In the genomic region with DNA sequence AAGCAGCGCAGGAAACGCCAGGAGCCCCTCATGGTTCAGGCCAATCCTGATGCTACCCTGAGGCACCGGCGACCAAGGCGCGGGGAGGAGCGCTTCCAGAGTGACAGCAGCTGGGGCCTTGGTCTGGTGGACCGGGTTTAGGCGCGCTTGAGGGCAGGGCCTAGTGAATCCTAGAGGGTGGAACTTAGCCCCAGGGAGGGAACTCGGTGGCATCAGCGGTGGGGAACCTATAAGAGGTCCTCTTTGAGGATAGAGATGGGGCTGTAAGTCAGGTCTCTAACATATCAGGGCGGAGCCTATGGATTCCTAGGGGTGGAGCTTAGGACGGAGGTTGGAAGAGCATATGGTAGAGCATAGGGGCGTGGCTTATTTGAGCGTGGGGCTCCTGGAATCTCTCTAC, we compare ENCODE assay signal across 10 mouse cellular contexts. TPM values are rescaled to one million over a fixed set of nuclear protein-coding genes. Genes with fewer than 3 reads are reported as not detected.
DNase-seq lines count a peak whose midpoint lies in the region; ATAC-seq lines count a peak whose summit lies in the region.
"Had no signal": no experiment of that assay in that cellular context is flagged by ENCODE, and none has a peak within 500 bp of the region (broad histone marks: within the 10 kb centered on the region; RNA-seq: fewer than 3 reads in every experiment).

No protein-coding gene starts in this region.

- H3K9ac ChIP-seq in kidney, embryonic 15.5 days: no peak overlapping the region
- no peak overlapping the region for H3K9ac ChIP-seq in embryonic facial prominence, embryonic 12.5 days
- peak overlapping the region; percentile 65 for H3K9ac ChIP-seq in liver, embryonic 12.5 days

- peak overlapping the region; percentile 41 for H3K4me2 ChIP-seq in kidney, embryonic 15.5 days
- H3K4me2 ChIP-seq in embryonic facial prominence, embryonic 12.5 days (replicated peaks): 0 out of 2 replicates have a peak overlapping the region, but pooled peaks have one; percentile 11
- peak overlapping the region; percentile 66 for H3K4me2 ChIP-seq in liver, embryonic 12.5 days

- 0 out of 2 replicates have a peak overlapping the region, but pooled peaks have one; percentile 6 for H3K4me3 ChIP-seq in kidney, embryonic 15.5 days (replicated peaks)
- H3K4me3 ChIP-seq in embryonic facial prominence, embryonic 12.5 days: no peak overlapping the region
- peak overlapping the region; percentile 30 for H3K4me3 ChIP-seq in liver, embryonic 12.5 days

- no peaks in the 10 kb centered on the region for H3K27me3 ChIP-seq in kidney, embryonic 15.5 days
- no peaks in the 10 kb centered on the region for H3K27me3 ChIP-seq in embryonic facial prominence, embryonic 12.5 days
- H3K27me3 ChIP-seq in liver, embryonic 12.5 days (replicated peaks): no peaks in the 10 kb centered on the region

- ATAC-seq in kidney, embryonic 15.5 days (replicated peaks; ENCODE audit: low FRiP score): peak; percentile 69
- no peak for ATAC-seq in embryonic facial prominence, embryonic 12.5 days (ENCODE audit: insufficient number of reproducible peaks, insufficient read depth, low FRiP score, low TSS enrichment)
- ATAC-seq in liver, embryonic 12.5 days: peak; percentile 85

- no peak for DNase-seq in kidney, adult 9 months
- DNase-seq in R1 (ENCODE audit: low read depth, low spot score): peak; percentile 97
- DNase-seq in spleen, adult 18-20 months: no peak
- no peak for DNase-seq in urinary bladder, postnatal 36 days (ENCODE audit: low spot score in 2 of 2)
- DNase-seq in frontal cortex, adult 2 months (ENCODE audit: extremely low spot score in 1 of 2, low spot score in 1 of 2): no peak
- DNase-seq: cerebellum, adult 8-10 months had no signal

- peak overlapping the region; percentile 48 for H3K27ac ChIP-seq in kidney, embryonic 15.5 days
- H3K27ac ChIP-seq in embryonic facial prominence, embryonic 12.5 days: peak overlapping the region; percentile 57
- peak overlapping the region; percentile 82 for H3K27ac ChIP-seq in liver, embryonic 12.5 days

- WGBS in kidney, embryonic 15.5 days: 18% methylated on average over 16 of the region's 16 CpGs
- 13% methylated on average over 16 of the region's 16 CpGs for WGBS in embryonic facial prominence, embryonic 12.5 days
- WGBS in liver, embryonic 12.5 days (ENCODE audit: insufficient replicate concordance): 10% methylated on average over 16 of the region's 16 CpGs

- no peaks in the 10 kb centered on the region for H3K9me3 ChIP-seq in kidney, embryonic 15.5 days (replicated peaks)
- no peaks in the 10 kb centered on the region for H3K9me3 ChIP-seq in embryonic facial prominence, embryonic 12.5 days
- H3K9me3 ChIP-seq in liver, embryonic 12.5 days (replicated peaks): no peaks in the 10 kb centered on the region
- H3K9me3 ChIP-seq: G1E had no signal

- no peaks in the 10 kb centered on the region for H3K36me3 ChIP-seq in kidney, embryonic 15.5 days
- no peaks in the 10 kb centered on the region for H3K36me3 ChIP-seq in embryonic facial prominence, embryonic 12.5 days
- no peaks in the 10 kb centered on the region for H3K36me3 ChIP-seq in liver, embryonic 12.5 days

- H3K4me1 ChIP-seq in kidney, embryonic 15.5 days: peaks cover 20% of the 10 kb centered on the region
- peaks cover 5% of the 10 kb centered on the region for H3K4me1 ChIP-seq in embryonic facial prominence, embryonic 12.5 days
- peaks cover 63% of the 10 kb centered on the region for H3K4me1 ChIP-seq in liver, embryonic 12.5 days

RNA-seq across cellular contexts. Expression of a gene that starts 5.2 kb away (rescaled TPM):
- polyA plus RNA-seq in kidney, embryonic 15.5 days (2015; fragmentation: Nextera tagmentation; extraction: Ambion mirVana): 221 and 252 TPM in 2 replicates
- 161 and 172 TPM in 2 replicates for polyA plus RNA-seq in embryonic facial prominence, embryonic 12.5 days (2016; fragmentation: Nextera tagmentation; extraction: Ambion mirVana)
- polyA plus RNA-seq in liver, embryonic 12.5 days (2016; fragmentation: Nextera tagmentation; extraction: Ambion mirVana): 140 and 146 TPM in 2 replicates
- 88.5 and 103 TPM in 2 replicates for polyA plus RNA-seq in frontal cortex, adult 2 months (2012; rRNA removed)

RNA-seq across cellular contexts. Expression of a gene that starts 10.6 kb away (rescaled TPM):
- 18.6 and 24.7 TPM in 2 replicates for polyA plus RNA-seq in kidney, embryonic 15.5 days (2015; fragmentation: Nextera tagmentation; extraction: Ambion mirVana)
- polyA plus RNA-seq in embryonic facial prominence, embryonic 12.5 days (2016; fragmentation: Nextera tagmentation; extraction: Ambion mirVana): 24.1 and 25.6 TPM in 2 replicates
- polyA plus RNA-seq in liver, embryonic 12.5 days (2016; fragmentation: Nextera tagmentation; extraction: Ambion mirVana): 157 and 165 TPM in 2 replicates
- 19.9 and 20.3 TPM in 2 replicates for polyA plus RNA-seq in frontal cortex, adult 2 months (2012; rRNA removed)

RNA-seq across cellular contexts. Expression of a gene that starts 10.7 kb away (rescaled TPM):
- polyA plus RNA-seq in kidney, embryonic 15.5 days (2015; fragmentation: Nextera tagmentation; extraction: Ambion mirVana): 4.5 and 5.1 TPM in 2 replicates
- polyA plus RNA-seq in embryonic facial prominence, embryonic 12.5 days (2016; fragmentation: Nextera tagmentation; extraction: Ambion mirVana): 3.0 and 3.2 TPM in 2 replicates
- polyA plus RNA-seq in liver, embryonic 12.5 days (2016; fragmentation: Nextera tagmentation; extraction: Ambion mirVana): 0.80 and 0.87 TPM in 2 replicates
- 5.4 and 8.5 TPM in 2 replicates for polyA plus RNA-seq in frontal cortex, adult 2 months (2012; rRNA removed)

RNA-seq across cellular contexts. Expression of a gene that starts 26.8 kb away (rescaled TPM):
- 3.3 and 3.5 TPM in 2 replicates for polyA plus RNA-seq in kidney, embryonic 15.5 days (2015; fragmentation: Nextera tagmentation; extraction: Ambion mirVana)
- 3.0 and 3.7 TPM in 2 replicates for polyA plus RNA-seq in embryonic facial prominence, embryonic 12.5 days (2016; fragmentation: Nextera tagmentation; extraction: Ambion mirVana)
- polyA plus RNA-seq in liver, embryonic 12.5 days (2016; fragmentation: Nextera tagmentation; extraction: Ambion mirVana): 2.8 and 3.1 TPM in 2 replicates
- polyA plus RNA-seq in frontal cortex, adult 2 months (2012; rRNA removed): 8.0 and 8.8 TPM in 2 replicates

RNA-seq across cellular contexts. Expression of a gene that starts 28.8 kb away (rescaled TPM):
- not detected in 2 replicates for polyA plus RNA-seq in kidney, embryonic 15.5 days (2015; fragmentation: Nextera tagmentation; extraction: Ambion mirVana)
- not detected in 2 replicates for polyA plus RNA-seq in embryonic facial prominence, embryonic 12.5 days (2016; fragmentation: Nextera tagmentation; extraction: Ambion mirVana)
- not detected in 2 replicates for polyA plus RNA-seq in liver, embryonic 12.5 days (2016; fragmentation: Nextera tagmentation; extraction: Ambion mirVana)
- 0.23 TPM in 1 of 2 replicates, not detected in the other for polyA plus RNA-seq in frontal cortex, adult 2 months (2012; rRNA removed)
- polyA plus RNA-seq: G1E had no signal

Comparison
In these comparisons a context has a peak if more than half of its experiments do, and no peak if none do; other contexts are left out.
1. H3K4me2 ChIP-seq: peak in every context shown above with its lines; median percentile 66 in liver, embryonic 12.5 days; 41 in kidney, embryonic 15.5 days; 11 in embryonic facial prominence, embryonic 12.5 days.